Mouse (Mus musculus): ENCODE measurements at regions not wholly inside any gene's neighbourhood (a gene's known extent, or its start where the extent isn't known, plus 50 kb on each side); places are given as distances from the start of the nearest gene placed in this dataset.
A peak's percentile ranks its signal among the peaks of the same experiment; 100 is the strongest.

DNA sequence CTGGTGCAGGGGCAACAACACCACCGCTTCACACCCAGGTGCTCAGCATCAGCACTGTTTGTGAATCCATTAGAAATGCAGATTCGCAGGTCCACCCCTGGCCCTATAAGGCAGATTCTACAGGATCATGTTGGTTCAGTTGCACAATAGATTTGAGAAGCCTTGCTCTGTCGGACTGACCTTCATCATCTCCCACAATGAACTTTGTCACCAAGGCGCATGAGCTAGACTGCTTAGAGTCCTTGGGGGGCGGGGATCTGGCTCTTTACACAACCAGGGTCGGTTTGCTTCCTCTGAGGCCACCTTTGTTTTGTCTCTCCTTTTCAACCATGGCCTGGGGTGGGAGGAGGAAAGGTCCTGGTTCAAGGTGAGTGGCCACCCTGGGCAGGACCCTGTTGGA lies 209.7 kb downstream of the Igsf11 start:
- intact Hi-C loops (cut with DNase I; ENCODE audit: low total_unique reads) = no loop called here

DNA sequence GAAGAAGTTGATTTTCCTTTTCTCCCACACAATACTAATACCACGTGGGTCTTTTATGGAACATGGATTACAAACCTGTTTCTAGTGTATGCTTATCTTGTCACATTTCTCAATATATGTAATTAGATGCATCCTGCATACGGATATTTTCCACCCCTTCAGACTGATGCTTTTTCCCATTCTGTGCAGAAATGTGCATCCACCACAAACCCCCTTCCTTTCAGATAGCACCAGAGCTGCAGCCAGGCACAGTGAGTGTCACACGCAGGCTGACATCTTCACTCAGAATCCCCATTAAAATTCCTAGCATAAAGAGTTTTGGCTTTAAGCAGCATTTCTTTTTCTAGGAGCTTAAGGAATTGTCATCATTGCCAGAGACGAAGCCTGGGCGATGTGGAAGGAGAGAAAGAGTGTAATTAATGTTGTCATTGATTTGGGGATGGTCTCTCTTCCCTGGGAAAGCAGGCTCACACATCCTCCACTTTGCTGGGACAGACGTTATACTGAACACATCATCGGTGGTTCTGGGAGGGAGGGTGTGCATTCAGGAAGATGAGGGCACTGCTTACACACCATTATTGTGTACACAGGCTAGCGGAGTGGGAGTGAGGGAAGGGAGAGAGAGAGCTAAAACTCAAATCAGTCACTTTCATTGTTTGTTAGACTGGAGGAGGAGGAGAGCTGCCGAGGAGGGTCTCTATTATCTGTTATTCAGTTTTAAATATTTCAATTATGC lies 211.1 kb downstream of the Igsf11 start:
- intact Hi-C loops (cut with DNase I; ENCODE audit: low total_unique reads) = no loop called here
- no peak for DNase-seq

More for the DNA sequence above, 209.7 kb downstream of the Igsf11 start:
- no peak for DNase-seq

DNA sequence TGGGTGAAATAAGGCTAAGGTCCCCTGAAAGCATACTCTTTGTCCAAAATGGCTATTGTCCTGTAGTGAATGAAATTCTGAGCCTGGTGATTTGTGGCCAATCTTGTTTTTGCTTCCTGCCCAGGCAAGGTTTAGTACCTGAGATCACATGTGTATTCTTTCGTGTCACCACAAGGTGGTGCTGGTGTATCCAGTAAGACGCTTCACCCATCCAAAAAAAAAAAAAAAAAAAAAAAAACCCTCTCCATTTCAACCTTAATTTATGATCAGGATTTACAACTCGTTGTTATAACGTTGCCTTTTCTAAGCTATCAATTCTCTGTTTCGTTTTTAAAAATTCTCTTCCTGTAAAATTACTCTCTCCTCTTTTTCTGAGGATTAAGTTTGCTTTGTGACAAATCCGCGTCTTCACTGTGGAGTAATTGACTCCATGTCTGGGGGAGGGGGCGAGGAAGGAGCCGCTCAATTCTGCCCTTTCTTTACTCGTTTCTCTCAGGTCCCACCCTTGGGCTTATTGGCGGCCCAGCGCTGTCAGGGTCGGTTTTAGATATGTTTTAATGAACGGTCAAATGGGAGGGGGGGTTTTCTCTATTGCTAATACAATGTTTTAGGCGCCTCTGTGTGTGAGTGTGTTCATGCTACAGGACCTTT lies 217.0 kb downstream of the Igsf11 start:
- peak; percentile 12 for DNase-seq
- intact Hi-C loops (cut with DNase I; ENCODE audit: low total_unique reads) = no loop called here

GRCm38 (mm10) chr16:39110089-39110488 lies 217.6 kb downstream of the Igsf11 start:
- intact Hi-C loops (cut with DNase I; ENCODE audit: low total_unique reads) = no loop called here
- DNase-seq = no peak

- DNase-seq = no peak
- intact Hi-C loops (cut with DNase I; ENCODE audit: low total_unique reads) = no loop called here
These were observed 225.6 kb downstream of the Igsf11 start for GRCm38 (mm10) chr16:39118059-39118458.

- no peak for DNase-seq
- intact Hi-C loops (cut with DNase I; ENCODE audit: low total_unique reads) = no loop called here
These were observed 227.3 kb downstream of the Igsf11 start for GRCm38 (mm10) chr16:39119811-39120210.

GRCm38 (mm10) chr16:39123445-39123952 lies 231.0 kb downstream of the Igsf11 start:
- intact Hi-C loops (cut with DNase I; ENCODE audit: low total_unique reads) = no loop called here

GRCm38 (mm10) chr16:39132459-39132858 lies 240.0 kb downstream of the Igsf11 start:
- intact Hi-C loops (cut with DNase I; ENCODE audit: low total_unique reads) = no loop called here
- DNase-seq = no peak

More at GRCm38 (mm10) chr16:39123445-39123952, 231.0 kb downstream of the Igsf11 start:
- DNase-seq = no peak

DNA sequence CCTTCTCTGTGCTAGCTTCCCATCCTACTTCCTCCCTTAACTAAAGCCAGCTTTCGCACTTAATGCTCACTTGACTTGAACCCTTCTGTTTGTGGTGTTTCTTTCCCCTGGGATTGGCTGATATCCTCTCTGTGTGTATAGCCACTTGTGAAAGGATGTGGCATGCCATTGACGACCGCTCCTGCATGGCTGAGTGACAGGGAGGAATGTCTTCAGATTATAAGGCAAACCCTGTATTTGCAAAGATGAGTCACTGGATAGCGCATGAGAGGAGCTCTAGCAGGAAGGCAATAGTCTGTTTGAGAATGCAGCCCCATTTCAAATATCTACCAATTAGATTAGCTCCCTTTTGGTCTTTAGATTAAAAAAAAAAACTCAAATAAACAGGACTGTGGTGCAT lies 243.3 kb downstream of the Igsf11 start:
- no peak for DNase-seq
- intact Hi-C loops (cut with DNase I; ENCODE audit: low total_unique reads) = no loop called here

- no peak for DNase-seq
- intact Hi-C loops (cut with DNase I; ENCODE audit: low total_unique reads) = no loop called here
These were observed 254.7 kb downstream of the Igsf11 start for GRCm38 (mm10) chr16:39147151-39147550.

DNA sequence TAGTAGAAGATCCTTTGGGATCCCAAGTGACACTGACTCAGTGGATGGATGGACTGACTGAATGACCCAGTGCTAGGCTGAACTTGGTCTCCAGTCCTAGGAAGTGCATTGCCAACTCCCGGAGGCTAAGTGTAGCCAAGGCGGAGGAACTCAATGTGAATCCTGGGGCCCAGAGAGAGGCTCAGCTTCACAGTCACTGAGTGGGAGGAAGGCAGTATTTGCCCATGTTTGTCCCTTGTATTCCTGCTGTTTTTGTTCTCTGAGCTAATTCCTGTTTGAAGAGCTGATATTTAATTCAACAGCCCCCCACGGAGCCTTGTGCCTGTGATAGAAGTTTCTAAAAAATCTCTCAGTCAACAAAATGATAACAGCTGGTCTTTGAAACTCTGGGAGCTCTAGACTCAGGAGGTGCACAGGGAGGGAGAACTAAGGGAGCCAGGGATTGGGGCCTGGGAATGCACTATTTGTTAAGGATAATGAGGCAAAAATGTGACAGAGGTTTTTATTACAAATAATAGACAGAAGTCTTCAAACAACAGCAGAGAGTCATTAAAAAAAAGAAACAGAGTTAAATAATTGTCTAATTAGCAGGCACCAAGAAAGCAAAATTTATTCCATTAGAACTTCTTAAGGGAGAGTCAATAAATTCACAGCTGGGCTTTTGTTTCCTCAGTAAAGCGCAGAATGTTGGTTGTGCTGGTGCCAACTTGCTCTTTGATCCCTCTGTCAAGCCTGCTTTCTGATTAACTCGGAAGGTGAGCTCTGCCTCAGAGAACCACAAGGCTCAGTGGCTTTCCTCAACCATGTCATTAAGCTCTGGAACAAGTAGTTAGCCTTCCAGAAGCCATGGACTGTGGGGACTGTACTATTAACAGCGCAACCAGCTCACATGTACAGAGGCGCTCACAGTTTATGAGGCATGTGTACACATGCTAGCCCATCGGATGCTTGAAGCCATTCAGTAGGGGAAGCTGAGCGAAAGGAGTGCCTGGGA lies 259.2 kb downstream of the Igsf11 start:
- DNase-seq = no peak
- intact Hi-C loops (cut with DNase I; ENCODE audit: low total_unique reads) = no loop called here

DNA sequence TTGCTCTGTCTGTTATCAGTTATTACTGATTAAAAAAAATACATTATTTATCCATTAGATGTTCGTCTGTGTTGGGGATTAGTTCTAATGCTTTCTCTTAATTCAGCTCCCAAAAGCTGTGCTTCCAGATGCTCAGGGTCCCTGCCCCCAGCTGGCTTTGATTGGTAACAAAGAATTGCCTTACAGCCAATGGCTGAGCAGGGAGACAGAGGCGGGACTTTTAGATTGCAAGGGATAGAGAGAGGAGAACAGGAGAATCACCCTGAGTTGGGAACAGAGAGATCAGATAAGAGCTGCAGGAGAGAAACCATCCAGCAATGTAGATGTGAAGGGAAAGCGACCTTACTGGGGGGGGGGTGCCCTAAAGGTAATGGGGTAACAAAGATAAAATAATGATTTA lies 266.4 kb downstream of the Igsf11 start:
- intact Hi-C loops (cut with DNase I; ENCODE audit: low total_unique reads) = no loop called here
- DNase-seq = no peak

GRCm38 (mm10) chr16:39159725-39160124 lies 267.3 kb downstream of the Igsf11 start:
- no peak for DNase-seq
- intact Hi-C loops (cut with DNase I; ENCODE audit: low total_unique reads) = no loop called here

DNA sequence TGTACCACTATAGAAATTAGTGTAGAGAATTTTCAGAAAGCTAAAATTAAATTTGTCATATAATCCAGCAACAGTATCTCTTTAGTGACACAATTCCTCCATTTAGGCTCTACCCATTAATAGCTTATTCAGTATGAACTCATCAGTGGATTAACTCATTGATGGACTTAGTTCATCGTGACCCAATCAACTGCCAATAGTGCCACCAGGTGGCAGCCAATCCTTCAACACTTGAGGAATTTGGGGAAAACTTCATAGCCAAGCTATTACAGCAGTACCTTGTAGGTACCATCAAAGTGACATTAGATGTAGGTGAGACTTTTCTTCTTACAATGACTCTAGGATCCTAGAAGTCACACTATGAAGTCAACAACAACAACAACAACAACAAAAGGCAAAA lies 270.2 kb downstream of the Igsf11 start:
- intact Hi-C loops (cut with DNase I; ENCODE audit: low total_unique reads) = no loop called here
- DNase-seq = no peak

GRCm38 (mm10) chr16:39191861-39192260 lies 299.4 kb downstream of the Igsf11 start:
- intact Hi-C loops (cut with DNase I; ENCODE audit: low total_unique reads) = no loop called here
- no peak for DNase-seq

- intact Hi-C loops (cut with DNase I; ENCODE audit: low total_unique reads) = no loop called here
- DNase-seq = no peak
These were observed 303.0 kb downstream of the Igsf11 start for GRCm38 (mm10) chr16:39195431-39195830.

DNA sequence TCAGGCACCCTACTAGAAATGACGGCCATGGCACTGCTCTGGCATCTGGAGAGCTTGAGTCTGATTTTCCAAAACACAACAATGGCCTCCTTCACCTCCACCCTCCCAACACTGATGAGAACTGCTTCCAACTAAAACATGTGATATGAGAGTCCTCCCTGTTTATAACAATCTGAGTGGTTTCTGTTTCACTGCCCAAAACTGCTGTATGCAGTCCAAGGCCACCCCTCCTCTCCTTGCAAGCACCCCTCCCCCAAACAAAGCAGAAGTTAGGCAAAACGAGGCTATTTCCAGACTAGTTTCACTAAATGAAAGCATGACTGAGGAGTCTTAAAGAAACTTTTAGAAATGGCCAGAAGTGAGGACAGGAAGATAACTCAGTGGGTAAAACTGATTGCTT lies 304.4 kb downstream of the Igsf11 start:
- intact Hi-C loops (cut with DNase I; ENCODE audit: low total_unique reads) = no loop called here
- DNase-seq = no peak

- intact Hi-C loops (cut with DNase I; ENCODE audit: low total_unique reads) = no loop called here
These were observed 331.1 kb downstream of the Igsf11 start for GRCm38 (mm10) chr16:39223551-39223950.

GRCm38 (mm10) chr16:39229501-39229900 lies 337.0 kb downstream of the Igsf11 start:
- intact Hi-C loops (cut with DNase I; ENCODE audit: low total_unique reads) = no loop called here
- DNase-seq = no peak

More at GRCm38 (mm10) chr16:39223551-39223950, 331.1 kb downstream of the Igsf11 start:
- no peak for DNase-seq

DNA sequence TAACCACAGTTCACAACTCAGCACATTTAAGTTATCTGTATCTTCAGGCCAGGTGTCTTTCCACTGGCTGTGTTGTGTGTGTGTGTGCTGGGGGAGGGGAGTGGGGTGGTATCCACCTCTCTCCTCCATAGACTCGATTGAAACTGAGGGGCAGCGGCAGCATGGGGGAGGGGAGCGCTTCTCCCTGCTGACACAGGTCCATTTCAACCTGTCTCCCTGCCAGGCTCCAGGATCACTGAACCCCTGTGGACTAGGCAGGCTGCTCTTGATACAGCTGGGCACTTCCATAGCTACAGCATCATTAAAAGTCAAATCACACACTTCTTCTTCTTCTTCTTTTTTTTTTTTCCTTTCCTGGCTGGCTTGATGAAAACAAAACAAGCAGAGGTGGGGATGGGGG lies 338.0 kb downstream of the Igsf11 start:
- intact Hi-C loops (cut with DNase I; ENCODE audit: low total_unique reads) = no loop called here
- no peak for DNase-seq
